Mouse (Mus musculus) thymus, postnatal 10 days (tissue): ENCODE measurements around the gene Itga4.
A peak's percentile ranks its signal among the peaks of the same experiment; 100 is the strongest.

Experiments
- DNase-seq, 2 experiments: peaks; one replicate each; pipeline ENCODE4 v3.0.0; 2021; ENCODE audit warnings: low spot score in 2 of 2

The Itga4 gene

GRCm38 (mm10) chr2:79352100-79352802 lies 97.0 kb downstream of the Itga4 start:
- no peak for DNase-seq

- no peak for DNase-seq
Measured at GRCm38 (mm10) chr2:79354773-79355172, 99.5 kb downstream of the Itga4 start.

GRCm38 (mm10) chr2:79357835-79358234 lies 102.6 kb downstream of the Itga4 start:
- DNase-seq = no peak

DNA sequence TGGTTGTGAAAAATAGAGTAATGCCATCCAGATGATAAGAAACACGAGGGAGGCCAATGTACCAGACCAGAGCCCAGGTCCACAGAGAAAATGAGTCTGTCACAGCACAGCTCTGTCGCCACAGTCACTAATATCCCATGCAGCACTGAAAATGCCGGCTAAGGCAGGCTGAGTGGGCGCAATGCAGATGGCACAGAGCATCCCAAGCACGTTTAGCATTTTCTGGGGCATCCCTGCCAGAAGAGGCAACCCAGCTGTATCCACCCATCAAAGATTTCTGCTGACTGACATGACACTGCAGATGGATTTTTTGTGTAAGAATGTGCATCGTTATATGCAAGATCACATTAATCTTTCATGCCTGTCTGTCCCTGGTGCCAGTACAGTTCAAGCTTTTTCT lies 106.8 kb downstream of the Itga4 start:
- DNase-seq = no peak

DNA sequence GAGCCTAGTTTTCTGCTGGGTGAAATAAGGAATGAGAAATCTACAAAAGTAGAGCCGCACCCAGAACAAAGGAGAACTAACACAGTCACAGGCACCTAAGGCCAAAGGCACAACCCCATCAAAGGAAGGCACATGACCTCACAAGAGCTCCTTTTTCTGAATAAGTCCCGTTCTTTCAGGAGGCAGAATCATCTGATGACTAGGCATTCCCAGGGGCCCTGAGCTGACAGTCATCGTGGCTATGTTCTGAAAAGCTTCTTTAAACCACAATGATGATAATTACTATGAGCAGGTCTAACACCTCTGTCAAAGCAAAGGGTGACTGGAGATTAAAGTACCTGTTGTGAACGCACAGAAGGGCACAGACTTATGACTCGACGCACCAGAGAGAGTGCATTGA lies 108.7 kb downstream of the Itga4 start:
- no peak for DNase-seq

DNA sequence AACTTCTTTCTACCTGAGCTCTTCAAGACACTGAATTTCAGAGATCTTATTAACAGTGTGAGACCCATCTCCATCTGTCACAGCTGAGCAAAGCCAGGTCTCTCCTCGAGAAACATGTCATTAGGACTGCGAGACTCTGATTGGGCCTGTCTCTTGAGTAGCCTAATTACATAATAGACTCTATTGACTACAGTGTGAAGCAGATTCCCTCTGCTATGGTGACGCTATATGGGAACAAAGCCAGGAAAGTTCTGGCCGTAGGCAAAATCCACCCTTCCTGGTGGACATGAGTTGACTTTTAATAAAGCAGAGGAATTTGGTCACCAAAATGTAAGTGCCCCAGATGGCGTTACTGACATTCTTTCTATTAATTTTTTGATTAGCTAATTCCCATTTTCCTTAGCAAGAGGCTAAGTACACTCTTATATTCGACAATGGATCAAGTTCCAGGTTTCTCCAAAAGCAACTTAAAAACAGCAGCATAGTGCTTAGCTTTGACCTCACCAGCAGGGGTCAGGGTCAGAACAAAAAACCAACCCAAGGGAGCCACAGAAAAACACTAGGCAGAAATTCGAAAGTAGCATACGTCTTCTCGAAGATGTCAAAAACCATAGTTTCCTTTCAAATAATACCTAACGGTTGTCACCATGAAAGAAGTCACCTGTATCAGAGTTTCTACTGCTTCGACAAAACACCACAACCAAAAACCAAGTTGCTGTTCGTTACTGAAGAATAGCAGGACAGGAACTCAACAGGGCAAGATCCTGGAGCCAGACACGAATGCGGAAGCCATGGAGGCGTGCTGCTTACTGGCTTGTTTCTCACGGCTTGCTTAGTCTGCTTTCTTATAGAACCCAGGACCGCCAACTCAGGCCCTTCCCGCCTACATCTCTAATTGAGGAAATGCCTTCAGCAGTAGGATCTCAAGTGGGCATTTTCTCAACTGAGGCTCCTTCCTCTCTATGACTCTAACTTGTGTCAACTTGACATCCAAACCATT lies 112.5 kb downstream of the Itga4 start:
- DNase-seq = no peak

DNA sequence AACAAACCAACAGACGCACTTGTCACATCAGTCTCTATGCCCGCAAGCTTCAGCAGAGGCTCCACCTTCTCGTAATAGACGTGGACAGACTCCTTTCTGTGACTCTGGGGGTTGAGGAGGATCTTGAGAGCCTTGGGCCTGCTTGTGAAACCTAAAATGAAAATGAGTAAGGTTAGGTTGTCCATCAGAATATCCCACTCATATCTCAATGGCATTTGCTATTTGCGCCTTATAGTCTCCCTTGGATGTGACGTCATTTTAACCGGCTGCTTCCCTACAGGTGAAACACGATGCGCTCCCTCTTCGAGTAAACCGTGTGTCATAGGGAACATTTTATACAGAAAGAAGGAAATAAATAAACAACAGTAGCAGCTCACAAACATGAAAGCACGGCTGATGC lies 113.4 kb downstream of the Itga4 start:
- no peak for DNase-seq

DNA sequence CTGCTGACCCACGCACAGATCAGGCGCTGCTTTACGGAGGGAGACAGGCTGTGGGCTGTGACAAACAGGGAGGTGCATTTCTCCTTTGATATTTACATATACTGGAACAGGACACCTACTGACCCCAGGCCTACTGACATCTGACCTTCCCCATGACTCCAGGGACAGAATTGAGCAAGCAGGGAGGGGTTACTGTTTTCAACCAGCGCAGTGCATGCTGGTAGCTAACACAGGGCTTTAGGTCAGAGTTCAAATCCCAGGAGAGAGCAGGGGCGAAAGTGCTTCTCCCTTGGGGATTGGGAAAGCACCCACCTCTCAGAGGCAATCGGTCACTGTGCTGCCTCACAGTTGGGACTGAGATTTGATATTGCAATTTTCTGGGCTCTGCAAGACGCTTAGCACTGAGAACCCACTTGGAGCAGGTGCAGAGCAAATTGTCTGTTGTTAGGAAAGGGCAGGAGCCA lies 113.9 kb downstream of the Itga4 start:
- no peak for DNase-seq

DNA sequence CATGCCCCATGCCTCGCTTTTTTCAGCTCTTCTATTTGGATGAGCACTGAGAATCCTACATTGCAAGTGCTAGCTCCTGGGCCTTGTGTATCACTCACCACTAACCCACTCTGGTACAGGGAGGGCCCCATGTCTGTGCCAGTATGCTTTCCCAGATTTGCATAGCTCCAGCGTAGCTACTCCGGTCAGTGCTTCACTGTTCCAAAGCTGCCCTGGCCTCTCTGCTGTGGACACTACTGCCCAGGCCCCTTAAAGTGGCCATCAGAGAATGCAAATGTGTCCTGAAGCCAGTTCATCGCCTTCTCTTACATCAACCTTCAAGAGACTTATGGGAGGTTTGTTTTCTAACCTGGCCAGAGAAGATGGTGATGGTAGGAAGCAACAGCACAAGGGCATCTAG lies 114.7 kb downstream of the Itga4 start:
- DNase-seq = no peak

GRCm38 (mm10) chr2:79370711-79371312 lies 115.6 kb downstream of the Itga4 start:
- DNase-seq = peak in 1 of 2 experiments; percentile 11

GRCm38 (mm10) chr2:79371326-79372153 lies 116.3 kb downstream of the Itga4 start:
- no peak for DNase-seq

DNA sequence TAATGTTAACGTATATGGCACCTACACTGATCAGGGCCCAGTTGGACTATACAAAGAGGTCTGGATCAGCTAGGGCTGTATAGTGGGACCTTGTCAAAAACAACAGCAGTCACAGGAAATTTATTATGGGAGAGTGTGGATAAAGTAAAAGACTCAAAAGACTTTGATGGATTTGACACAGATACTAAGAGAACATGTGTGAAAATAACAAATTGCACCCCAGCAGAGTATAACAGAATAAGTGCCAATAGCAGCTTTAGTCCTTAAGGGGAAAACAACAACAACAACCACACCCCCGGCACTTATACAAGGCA lies 116.9 kb downstream of the Itga4 start:
- no peak for DNase-seq

DNA sequence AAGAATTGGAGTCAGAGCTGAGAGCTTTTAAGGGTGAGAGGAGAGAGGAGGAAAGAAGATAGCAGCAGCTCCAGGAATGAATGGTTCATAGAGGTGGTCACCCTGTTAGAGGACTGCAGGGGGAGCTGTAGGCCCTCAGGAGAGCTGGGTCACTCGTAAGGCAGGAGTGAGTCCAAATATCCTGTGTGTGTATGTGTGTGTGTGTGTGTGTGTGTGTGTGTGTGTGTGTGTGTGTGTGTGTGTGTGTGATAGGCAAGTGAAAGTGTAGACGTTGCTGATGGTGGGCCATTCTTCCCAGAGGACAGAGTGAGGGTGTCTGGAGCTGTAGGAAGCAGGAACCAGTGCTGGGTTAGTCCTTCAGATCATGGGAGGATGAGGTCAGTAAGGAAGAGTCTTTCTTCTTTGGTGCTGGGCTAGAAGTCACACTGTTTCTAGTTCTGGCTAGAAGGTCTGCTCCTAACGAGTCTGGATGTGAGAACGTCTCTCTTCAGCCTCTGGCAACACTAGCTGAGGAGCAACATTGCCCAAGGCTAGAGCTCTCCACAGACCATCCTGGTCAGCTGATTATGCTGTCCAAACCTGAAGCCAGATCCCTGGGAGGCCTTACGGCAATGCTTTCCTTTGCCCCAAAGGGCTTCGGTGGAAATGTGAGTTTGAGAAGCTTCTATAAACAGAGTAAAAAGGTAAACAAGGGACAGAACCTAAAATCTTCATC lies 117.4 kb downstream of the Itga4 start:
- no peak for DNase-seq

- DNase-seq = no peak
Measured at GRCm38 (mm10) chr2:79378346-79379086, 123.3 kb downstream of the Itga4 start.

DNA sequence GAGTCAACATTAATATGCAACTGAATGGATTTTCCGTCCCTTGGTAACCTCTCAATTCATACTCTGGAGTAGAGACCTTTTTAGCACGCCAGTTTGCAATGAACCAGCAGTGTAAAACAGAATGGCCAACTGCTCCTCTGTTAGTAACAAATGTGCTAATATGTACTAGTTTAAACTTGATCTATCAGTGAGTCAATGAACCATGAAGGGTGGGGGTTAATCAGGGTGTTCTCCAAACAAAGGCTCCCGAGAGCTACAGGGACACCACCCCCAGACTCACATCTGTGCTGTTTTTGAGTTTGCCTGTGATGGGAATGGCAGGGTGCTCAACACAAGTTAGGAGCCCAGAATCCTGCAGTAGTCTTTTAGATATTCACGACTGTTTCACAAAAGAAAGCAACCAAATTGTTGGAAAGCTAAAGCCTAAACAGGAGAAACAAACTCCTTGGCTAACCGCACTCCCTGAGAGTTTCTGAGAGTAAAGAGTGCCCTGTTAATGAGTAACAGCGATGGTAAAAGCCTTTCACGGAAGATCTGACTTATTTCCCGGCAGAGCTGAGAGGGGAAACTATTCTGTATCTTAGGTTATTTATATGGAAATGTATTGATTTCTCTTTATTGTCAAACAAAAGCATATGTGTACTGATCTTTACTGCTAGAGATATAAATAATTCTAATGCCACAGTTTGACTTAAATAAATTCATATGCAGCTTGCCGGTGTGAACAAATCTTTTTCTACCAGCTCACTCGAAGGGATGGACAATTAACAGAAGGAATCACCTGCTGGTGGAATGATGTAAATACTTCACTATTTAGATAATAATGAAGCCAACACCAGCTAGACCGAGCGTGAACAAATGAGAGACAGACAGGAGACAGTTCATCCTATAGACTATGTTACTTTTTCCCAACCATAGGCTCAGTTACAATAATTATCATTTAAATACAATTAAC lies 124.1 kb downstream of the Itga4 start:
- no peak for DNase-seq
